Mouse (Mus musculus): Measurements from ENCODE around the gene Zic3.

The Zic3 gene

DNA sequence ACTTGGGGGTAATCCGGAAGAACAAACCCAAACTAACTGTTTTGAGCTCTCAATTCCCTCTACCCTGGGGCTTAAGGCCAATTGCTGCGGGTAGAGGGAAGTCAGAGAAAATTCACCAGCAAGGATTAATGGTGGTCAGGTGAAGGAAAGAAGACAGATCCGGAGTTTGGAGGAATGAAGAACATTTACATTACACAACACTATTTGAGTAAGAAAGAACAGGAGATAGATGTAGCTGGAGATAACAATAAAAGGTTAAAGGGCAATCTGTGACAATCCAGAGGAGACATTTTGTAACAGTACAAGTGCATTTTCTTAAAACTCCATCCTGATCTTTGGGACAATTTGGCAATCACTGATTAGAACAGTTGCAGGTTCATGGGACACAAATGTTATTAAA, 19.4 kb downstream of the Zic3 start:
- no peak for DNase-seq (ENCODE audit: low read depth, low spot score)

- DNase-seq (ENCODE audit: low read depth, low spot score), result no peak
Measured at GRCm38 (mm10) chrX:58042512-58042911, 20.0 kb downstream of the Zic3 start.
